Mouse (Mus musculus) spleen, postnatal 36 days (tissue): ENCODE measurements at regions not wholly inside any gene's neighbourhood (a gene's known extent, or its start where the extent isn't known, plus 50 kb on each side); places are given as distances from the start of the nearest gene placed in this dataset.
A peak's percentile ranks its signal among the peaks of the same experiment; 100 is the strongest.
"Not testable (repeated sequence)": the region's sequence is repeated elsewhere in the genome, so short reads cannot be mapped to it uniquely, and the experiment has no call there.

Experiments
- DNase-seq, 2 experiments: peaks; one replicate each; pipeline ENCODE4 v3.0.0; 2022; ENCODE audit warnings: low spot score in 2 of 2, mixed read lengths in 1 of 2

GRCm38 (mm10) chr1:150160314-150160713, 60.5 kb downstream of the Ptgs2 start:
- no peak for DNase-seq

- DNase-seq: peak; percentile 9 to 26
Measured at GRCm38 (mm10) chr1:150164890-150165596, 65.2 kb downstream of the Ptgs2 start.

- DNase-seq: no peak
Measured at GRCm38 (mm10) chr1:150165597-150165973, 65.8 kb downstream of the Ptgs2 start.

- no peak for DNase-seq
Measured at GRCm38 (mm10) chr1:150167172-150167571, 67.3 kb downstream of the Ptgs2 start.

GRCm38 (mm10) chr1:150174204-150174603, 74.4 kb downstream of the Ptgs2 start:
- DNase-seq: no peak

- no peak for DNase-seq
Measured at GRCm38 (mm10) chr1:150177029-150177740, 77.4 kb downstream of the Ptgs2 start.

- no peak for DNase-seq
Measured at GRCm38 (mm10) chr1:150202022-150202421, 102.2 kb downstream of the Ptgs2 start.

GRCm38 (mm10) chr1:150212454-150212853, 106.8 kb upstream of the Pdc start:
- no peak for DNase-seq

- no peak for DNase-seq
Measured at GRCm38 (mm10) chr1:150216672-150217071, 102.5 kb upstream of the Pdc start.

GRCm38 (mm10) chr1:150218802-150219201, 100.4 kb upstream of the Pdc start:
- no peak for DNase-seq

- DNase-seq: no peak
Measured at GRCm38 (mm10) chr1:150225529-150225928, 93.7 kb upstream of the Pdc start.

GRCm38 (mm10) chr1:150239504-150239903, 79.7 kb upstream of the Pdc start:
- not testable (repeated sequence) for DNase-seq

GRCm38 (mm10) chr1:150240110-150240509, 79.1 kb upstream of the Pdc start:
- DNase-seq: no peak

- no peak for DNase-seq
Measured at GRCm38 (mm10) chr1:150241153-150241552, 78.1 kb upstream of the Pdc start.

- DNase-seq: no peak
Measured at GRCm38 (mm10) chr1:150242108-150242507, 77.1 kb upstream of the Pdc start.

- DNase-seq: no peak
Measured at GRCm38 (mm10) chr1:150244916-150245315, 74.3 kb upstream of the Pdc start.

- DNase-seq: no peak
Measured at GRCm38 (mm10) chr1:150251422-150251821, 67.8 kb upstream of the Pdc start.

GRCm38 (mm10) chr1:150251876-150252275, 67.3 kb upstream of the Pdc start:
- no peak for DNase-seq

- DNase-seq: no peak
Measured at GRCm38 (mm10) chr1:150257596-150257995, 61.6 kb upstream of the Pdc start.

GRCm38 (mm10) chr1:150260355-150260754, 58.9 kb upstream of the Pdc start:
- no peak for DNase-seq

- DNase-seq: no peak
Measured at GRCm38 (mm10) chr1:150266502-150266901, 52.7 kb upstream of the Pdc start.

- no peak for DNase-seq
Measured at GRCm38 (mm10) chr1:150267003-150267402, 52.2 kb upstream of the Pdc start.
